Mouse (Mus musculus) CH12.LX (cell line): ENCODE measurements around the gene Nfx1. TPM values are rescaled to one million over a fixed set of nuclear protein-coding genes. Genes with fewer than 3 reads are reported as not detected.
A peak's percentile ranks its signal among the peaks of the same experiment; 100 is the strongest.

ENCODE experiments used
- DNase-seq: peaks from one replicate; pipeline ENCODE4 v3.0.0-alpha.2; 2013; ENCODE audit errors: extremely low read depth
- H3K27ac ChIP-seq: 2 replicates; pipeline ENCODE4 v1.5.1; 2012; ENCODE audit warnings: low read depth, mild to moderate bottlenecking, control low read depth, moderate library complexity; ENCODE audit not compliant: insufficient read depth
- H3K27me3 ChIP-seq: replicated peaks from 2 replicates; pipeline ENCODE3; 2012; ENCODE audit warnings: inconsistent platforms
- H3K36me3 ChIP-seq, 2 experiments: replicated peaks in 1 of 2; 2 replicates each; pipeline versions ENCODE3 to v1.6.1; 2012; ENCODE audit warnings: inconsistent platforms in 1 of 2, low read length in 1 of 2, mild to moderate bottlenecking in 1 of 2, mixed read lengths in 1 of 2, moderate library complexity in 1 of 2; ENCODE audit not compliant: control insufficient read depth in 1 of 2, insufficient read depth in 1 of 2
- H3K4me1 ChIP-seq, 2 experiments: 2 replicates each; pipeline ENCODE4 v1.6.1; 2012; ENCODE audit warnings: inconsistent platforms in 1 of 2, moderate library complexity in 1 of 2; ENCODE audit not compliant: insufficient read depth in 2 of 2, control insufficient read depth in 1 of 2
- H3K4me2 ChIP-seq: 2 replicates; pipeline ENCODE4 v1.6.1; 2012; ENCODE audit warnings: low read depth, mild to moderate bottlenecking, control low read depth; ENCODE audit not compliant: poor library complexity, insufficient read depth, severe bottlenecking
- H3K4me3 ChIP-seq, 3 experiments: fragments of 150-350 bp in 1 of 3; sonication (generic) in 1 of 3; replicated peaks in 1 of 3; 2 replicates each; pipeline versions ENCODE3 to v1.5.1; 2011 to 2012; ENCODE audit warnings: low read depth in 2 of 3, low read length in 2 of 3, mild to moderate bottlenecking in 2 of 3, moderate library complexity in 2 of 3, control low read depth in 1 of 3, improper control_type of control experiment in 1 of 3, inconsistent platforms in 1 of 3, mixed read lengths in 1 of 3; ENCODE audit not compliant: poor library complexity in 1 of 3
- H3K79me2 ChIP-seq: replicated peaks from 2 replicates; pipeline ENCODE4 v1.6.1; 2012; ENCODE audit warnings: mild to moderate bottlenecking, moderate library complexity; ENCODE audit not compliant: control insufficient read depth, poor library complexity, insufficient read depth, severe bottlenecking; ENCODE audit errors: extremely low read depth
- H3K9ac ChIP-seq: 2 replicates; pipeline ENCODE4 v1.6.1; 2012; ENCODE audit warnings: low read depth, mild to moderate bottlenecking, control low read depth, moderate library complexity; ENCODE audit not compliant: insufficient read depth
- H3K9me3 ChIP-seq: replicated peaks from 2 replicates; pipeline ENCODE3; 2012; ENCODE audit warnings: low read length, inconsistent platforms, mixed read lengths
- CHD2 ChIP-seq: IDR thresholded peaks from 2 replicates; pipeline ENCODE4 v1.6.1; 2011; ENCODE audit warnings: low read length, improper control_type of control experiment
- HCFC1 ChIP-seq: IDR thresholded peaks from 2 replicates; pipeline ENCODE4 v1.6.1; 2012; ENCODE audit warnings: low read depth, mild to moderate bottlenecking, inconsistent platforms, low read length, improper control_type of control experiment
- JUN ChIP-seq: IDR thresholded peaks from 2 replicates; pipeline ENCODE4 v1.6.1; 2011; ENCODE audit warnings: low read depth, mild to moderate bottlenecking, low read length, improper control_type of control experiment, moderate library complexity; ENCODE audit not compliant: insufficient read depth
- JUND ChIP-seq: conservative IDR thresholded peaks from 2 replicates; pipeline ENCODE4 v1.6.1; 2011; ENCODE audit warnings: low read depth, low read length, improper control_type of control experiment
- MAX ChIP-seq: IDR thresholded peaks from 2 replicates; pipeline ENCODE4 v1.6.1; 2011; ENCODE audit warnings: low read length, improper control_type of control experiment
- MEF2A ChIP-seq: IDR thresholded peaks from 2 replicates; pipeline ENCODE4 v1.6.1; 2014; ENCODE audit warnings: low read depth, mild to moderate bottlenecking, inconsistent platforms, low read length, improper control_type of control experiment, borderline replicate concordance
- MXI1 ChIP-seq: IDR thresholded peaks from 2 replicates; pipeline ENCODE4 v1.6.1; 2011; ENCODE audit warnings: mild to moderate bottlenecking, low read depth, low read length, improper control_type of control experiment
- NRF1 ChIP-seq: IDR thresholded peaks from 2 replicates; pipeline ENCODE4 v1.6.1; 2014; ENCODE audit warnings: low read depth, mild to moderate bottlenecking, inconsistent platforms, low read length, improper control_type of control experiment, moderate library complexity
- PAX5 ChIP-seq: IDR thresholded peaks from 2 replicates; pipeline ENCODE4 v1.6.1; 2012; ENCODE audit warnings: low read length, inconsistent platforms, mixed read lengths
- RAD21 ChIP-seq: IDR thresholded peaks from 2 replicates; pipeline ENCODE4 v1.6.1; 2011; ENCODE audit warnings: low read depth, mild to moderate bottlenecking, low read length, improper control_type of control experiment, moderate library complexity
- TCF12 ChIP-seq: IDR thresholded peaks from 2 replicates; pipeline ENCODE4 v1.6.1; 2014; ENCODE audit warnings: low read depth, mild to moderate bottlenecking, inconsistent platforms, low read length, improper control_type of control experiment
- UBTF ChIP-seq: IDR thresholded peaks from 2 replicates; pipeline ENCODE4 v1.6.1; 2012; ENCODE audit warnings: low read depth, mild to moderate bottlenecking, inconsistent platforms, low read length, improper control_type of control experiment, moderate library complexity
- USF1 ChIP-seq: IDR thresholded peaks from 2 replicates; pipeline ENCODE4 v1.6.1; 2014; ENCODE audit warnings: low read depth, mild to moderate bottlenecking, inconsistent platforms, low read length, improper control_type of control experiment
- ZKSCAN1 ChIP-seq: IDR thresholded peaks from 2 replicates; pipeline ENCODE4 v1.6.1; 2012; ENCODE audit warnings: low read depth, inconsistent platforms, low read length, improper control_type of control experiment, borderline replicate concordance
- ZMIZ1 ChIP-seq: IDR thresholded peaks from 2 replicates; pipeline ENCODE4 v1.6.1; 2012; ENCODE audit warnings: low read depth, mild to moderate bottlenecking, inconsistent platforms, low read length, improper control_type of control experiment
- dilution Hi-C: fragments of 300-500 bp; cut with MboI; formaldehyde crosslinking; loops from 2 replicates; pipeline ENCODE4 v1.14.3; 2020; ENCODE audit warnings: low sequenced_read_pairs; ENCODE audit not compliant: extremely low pct_unique_long_range_greater_than_20kb, extremely low pct_ligation_motif_present
- in situ Hi-C: fragments of 300-500 bp; cut with MboI; formaldehyde crosslinking; loops from 3 replicates; pipeline ENCODE4 v1.14.3; 2019; ENCODE audit warnings: low sequenced_read_pairs, low pct_ligation_motif_present, low pct_unique_long_range_greater_than_20kb, mixed read lengths
- polyA plus RNA-seq: library from polyadenylated mRNA; unstranded; fragments of >175 nt; gene quantifications from 2 replicates; pipeline ENCODE4 v1.2.1, GENCODE M21; 2012; ENCODE audit warnings: low read depth; ENCODE audit not compliant: insufficient read length
- total RNA-seq, 2 experiments: library from RNA; depleted of rRNA; stranded (reverse); fragments of 300-350 nt in 1 of 2; fragments of >200 nt in 1 of 2; gene quantifications; 2 replicates each; pipeline ENCODE4 v1.2.3; 2012 to 2014

The Nfx1 gene
- total and polyA plus RNA-seq, 3 experiments = 55.5 to 89.8 (median 70.5) TPM

- Histone ChIP-seq H3K27me3 (no peaks in the 10 kb centered on the region), H3K36me3 (peaks cover 12 to 45% of the 10 kb centered on the region in 2 experiments), H3K4me2 (peak overlapping the region; percentile 93), H3K79me2 (peaks cover 43% of the 10 kb centered on the region), H3K9me3 (no peaks in the 10 kb centered on the region), H3K4me3 (peak overlapping the region; percentile 81 to 97 (median 91)), H3K9ac (peak overlapping the region; percentile 78), H3K4me1 (peaks cover 13 to 35% of the 10 kb centered on the region in 2 experiments), H3K27ac (no peak overlapping the region)
- dilution Hi-C loops (no loop called here), in situ Hi-C loops (no loop called here)
- no peak for TF ChIP-seq TCF12
- no peak for TF ChIP-seq ZMIZ1
- TF ChIP-seq HCFC1 = no peak
- no peak for TF ChIP-seq PAX5
- no peak for TF ChIP-seq NRF1
- no peak for TF ChIP-seq USF1
- DNase-seq = peak; percentile 41
Measured at GRCm38 (mm10) chr4:40969781-40970591, 720 bp upstream of the Nfx1 start.

GRCm38 (mm10) chr4:40970592-40970841, 189 bp upstream of the Nfx1 start:
- Histone ChIP-seq H3K4me3 (peak overlapping the region; percentile 81 to 97 (median 91)), H3K79me2 (peaks cover 48% of the 10 kb centered on the region), H3K27ac (no peak overlapping the region), H3K9ac (peak overlapping the region; percentile 78), H3K27me3 (no peaks in the 10 kb centered on the region), H3K36me3 (peaks cover 12 to 49% of the 10 kb centered on the region in 2 experiments), H3K9me3 (no peaks in the 10 kb centered on the region), H3K4me1 (peaks cover 13 to 40% of the 10 kb centered on the region in 2 experiments), H3K4me2 (peak overlapping the region; percentile 93; the same call in 1 of the 2 replicates)
- TF ChIP-seq MEF2A = no peak
- TF ChIP-seq ZKSCAN1 = no peak
- TF ChIP-seq RAD21 = no peak
- no peak for TF ChIP-seq JUN
- TF ChIP-seq CHD2 = no peak
- TF ChIP-seq UBTF = no peak
- TF ChIP-seq ZMIZ1 = no peak
- TF ChIP-seq MAX = no peak
- TF ChIP-seq JUND = no peak
- TF ChIP-seq NRF1 = no peak
- TF ChIP-seq MXI1 = no peak
- no peak for DNase-seq
- dilution Hi-C loops (no loop called here), in situ Hi-C loops (no loop called here)
